Mouse (Mus musculus) retina, postnatal 1 day (tissue): ENCODE measurements around the gene Zfp85.
"Not testable (repeated sequence)": the region's sequence is repeated elsewhere in the genome, so short reads cannot be mapped to it uniquely, and the experiment has no call there.

Experiments
- DNase-seq: peaks from one replicate; pipeline ENCODE4 v3.0.0-alpha.2; 2012

Gene Zfp85

GRCm38 (mm10) chr13:67754333-67755306 is at the start of gene Zfp85:
Gene Zfp85 (minus strand): TSS chr13:67755228.
- DNase-seq: peak; percentile 88

- DNase-seq: not testable (repeated sequence)
Observed at GRCm38 (mm10) chr13:67799151-67799550, 44.1 kb upstream of the Zfp85 start.

GRCm38 (mm10) chr13:67798618-67799017 is 43.6 kb upstream of the Zfp85 start:
- DNase-seq: no peak

- no peak for DNase-seq
Observed at GRCm38 (mm10) chr13:67791921-67792455, 37.0 kb upstream of the Zfp85 start.

GRCm38 (mm10) chr13:67779265-67780221 is 24.5 kb upstream of the Zfp85 start, which contains the start of gene Zfp493:
Gene Zfp493 (plus strand): TSS chr13:67779693.
- DNase-seq: peak; percentile 89

- DNase-seq: no peak
Observed at GRCm38 (mm10) chr13:67763031-67763768, 8.2 kb upstream of the Zfp85 start.

GRCm38 (mm10) chr13:67759966-67760365 is 4.9 kb upstream of the Zfp85 start:
- no peak for DNase-seq

- DNase-seq: no peak
Observed at GRCm38 (mm10) chr13:67755761-67756160, 733 bp upstream of the Zfp85 start.

- no peak for DNase-seq
Observed at GRCm38 (mm10) chr13:67743896-67744295, 11.1 kb downstream of the Zfp85 start.

- DNase-seq: no peak
Observed at GRCm38 (mm10) chr13:67742941-67743340, 12.1 kb downstream of the Zfp85 start.

- not testable (repeated sequence) for DNase-seq
Observed at GRCm38 (mm10) chr13:67734391-67734790, 20.6 kb downstream of the Zfp85 start.

- DNase-seq: peak; percentile 33
Observed at GRCm38 (mm10) chr13:67729441-67729840, 25.6 kb downstream of the Zfp85 start.

GRCm38 (mm10) chr13:67728641-67729318 is 26.2 kb downstream of the Zfp85 start, which contains the start of gene Zfp65:
Gene Zfp65 (minus strand): TSS chr13:67729173.
- DNase-seq: peak; percentile 82

- peak; percentile 27 for DNase-seq
Observed at GRCm38 (mm10) chr13:67728106-67728505, 26.9 kb downstream of the Zfp85 start.

- DNase-seq: peak; percentile 80
Observed at GRCm38 (mm10) chr13:67725331-67725730, 29.7 kb downstream of the Zfp85 start.

- peak; percentile 96 for DNase-seq
Observed at GRCm38 (mm10) chr13:67723848-67724479, 31.1 kb downstream of the Zfp85 start.
